Mouse (Mus musculus) embryonic fibroblast, embryonic 13.5 days (primary cell): ENCODE results near the gene Gm3012. TPM values are rescaled to one million over a fixed set of nuclear protein-coding genes. Genes with fewer than 3 reads are reported as not detected.
"Not testable (repeated sequence)": the region's sequence is repeated elsewhere in the genome, so short reads cannot be mapped to it uniquely, and the experiment has no call there.

Source experiments
- H3K27ac ChIP-seq: 2 replicates; pipeline ENCODE4 v1.5.1; 2012; ENCODE audit warnings: low read length, control low read depth, inconsistent platforms; ENCODE audit not compliant: insufficient read depth
- H3K4me1 ChIP-seq: 2 replicates; pipeline ENCODE4 v1.6.1; 2011; ENCODE audit warnings: low read length; ENCODE audit not compliant: control insufficient read depth, insufficient read depth
- H3K4me3 ChIP-seq: 2 replicates; pipeline ENCODE4 v1.5.1; 2011; ENCODE audit warnings: mild to moderate bottlenecking, control low read depth, low read length; ENCODE audit not compliant: insufficient read depth
- polyA plus RNA-seq: library from polyadenylated mRNA; stranded (reverse); fragments of >200 nt; gene quantifications from 2 replicates; pipeline ENCODE4 v1.2.4, GENCODE M21; 2011; ENCODE audit warnings: low read depth; ENCODE audit not compliant: missing spikeins, insufficient read length

Gene Gm3012
- polyA plus RNA-seq = not detected in 2 replicates

DNA sequence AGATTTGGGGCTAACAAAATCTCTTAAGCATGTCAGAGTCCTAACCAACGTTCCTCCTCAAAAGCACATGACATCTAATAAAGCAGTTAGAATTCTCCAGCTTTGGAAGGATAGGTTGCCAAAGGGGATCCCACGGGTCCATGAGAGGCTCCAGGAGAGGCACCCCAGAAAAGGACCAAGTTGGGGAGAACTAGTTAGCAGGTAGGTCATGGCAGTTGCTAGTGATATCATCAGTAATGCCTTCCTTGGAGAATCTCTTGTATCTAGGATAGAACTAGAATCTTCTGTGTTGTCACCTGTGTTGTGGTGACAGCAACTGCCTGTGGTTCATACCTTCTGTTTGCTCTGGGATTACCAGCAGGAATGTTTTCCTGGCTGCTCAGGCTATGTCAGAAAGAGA lies at the start of gene Gm3012:
Gene Gm3012 (plus strand): TSS at position 301 of the 400 bp plus-strand sequence.
- not testable (repeated sequence) for H3K4me3 ChIP-seq, H3K4me1 ChIP-seq, H3K27ac ChIP-seq

DNA sequence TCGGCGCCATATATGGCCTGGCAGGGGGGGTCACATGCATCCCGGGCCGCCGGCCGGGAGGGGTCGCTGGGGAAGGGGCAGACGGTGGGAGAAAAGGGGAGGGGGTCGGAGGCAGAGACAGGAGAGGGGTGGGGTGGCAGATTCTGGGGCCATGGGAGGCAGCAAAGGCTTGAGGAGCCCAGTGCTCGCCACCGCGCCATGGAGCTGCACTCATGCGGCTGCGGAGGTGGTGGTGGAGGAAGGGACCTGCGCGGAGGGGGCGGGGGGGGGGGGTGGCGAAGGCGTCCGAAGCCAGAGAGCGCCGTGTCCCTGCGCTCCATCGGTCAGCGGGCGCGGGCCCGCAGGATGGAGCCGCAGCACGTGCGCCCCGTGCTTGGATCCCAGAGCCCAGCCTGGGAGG lies 17.4 kb downstream of the Gm3012 start, which contains the start of gene Gm3020:
Gene Gm3020 (plus strand): TSS at position 301 of the 400 bp plus-strand sequence.
- H3K4me1 ChIP-seq, H3K27ac ChIP-seq, H3K4me3 ChIP-seq: not testable (repeated sequence)

DNA sequence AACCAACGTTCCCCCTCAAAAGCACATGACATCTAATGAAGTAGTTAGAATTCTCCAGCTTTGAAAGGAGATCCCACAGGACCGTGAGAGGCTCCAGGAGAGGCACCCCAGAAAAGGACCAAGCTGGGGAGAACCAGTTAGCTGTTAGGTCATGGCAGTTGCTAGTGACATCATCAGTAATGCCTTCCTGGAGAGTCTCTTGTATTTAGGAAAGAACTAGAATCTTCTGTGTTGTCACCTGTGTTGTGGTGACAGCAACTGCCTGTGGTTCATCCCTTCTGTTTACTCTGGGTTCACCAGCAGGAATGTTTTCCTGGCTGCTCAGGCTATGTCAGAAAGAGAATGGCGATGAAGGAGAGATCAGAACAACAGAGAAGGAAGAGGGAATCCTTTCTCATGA lies 54.2 kb downstream of the Gm3012 start, which contains the start of gene Gm3043:
Gene Gm3043 (plus strand): TSS at position 301 of the 400 bp plus-strand sequence.
- not testable (repeated sequence) for H3K4me1 ChIP-seq, H3K27ac ChIP-seq, H3K4me3 ChIP-seq

Other genes with a start within 250 kb of the Gm3012 start
- gene Gm10413, start 239.4 kb upstream of the Gm3012 start, polyA plus RNA-seq = not detected in 2 replicates
- not detected in 2 replicates for gene Gm10409, start 221.9 kb upstream of the Gm3012 start, polyA plus RNA-seq
- gene Gm3005, start 206.4 kb upstream of the Gm3012 start, polyA plus RNA-seq = 0.38 TPM in 1 of 2 replicates, not detected in the other
- not detected in 2 replicates for gene Gm10408, start 185.1 kb upstream of the Gm3012 start, polyA plus RNA-seq
- not detected in 2 replicates for gene Gm3020, start 17.5 kb downstream of the Gm3012 start, polyA plus RNA-seq
- gene Gm3043, start 54.3 kb downstream of the Gm3012 start, polyA plus RNA-seq = not detected in 2 replicates
- gene Gm3002, start 175.6 kb downstream of the Gm3012 start, polyA plus RNA-seq = not detected in 2 replicates
- not detected in 2 replicates for gene Gm3033, start 211.7 kb downstream of the Gm3012 start, polyA plus RNA-seq
- gene Gm2916, start 249.7 kb downstream of the Gm3012 start, polyA plus RNA-seq = not detected in 2 replicates